Mouse (Mus musculus) embryonic fibroblast, embryonic 13.5 days (primary cell): Measurements from ENCODE around the gene C330021F23Rik.

ENCODE experiments used
- CTCF ChIP-seq: IDR thresholded peaks from 2 replicates; pipeline ENCODE4 v1.5.1; 2011; ENCODE audit warnings: mild to moderate bottlenecking, control low read depth, low read length, moderate library complexity, borderline replicate concordance; ENCODE audit not compliant: insufficient read depth
- POLR2A ChIP-seq: IDR thresholded peaks from 2 replicates; pipeline ENCODE4 v1.6.1; 2011; ENCODE audit warnings: low read depth, mild to moderate bottlenecking, control low read depth, low read length, moderate library complexity

DNA sequence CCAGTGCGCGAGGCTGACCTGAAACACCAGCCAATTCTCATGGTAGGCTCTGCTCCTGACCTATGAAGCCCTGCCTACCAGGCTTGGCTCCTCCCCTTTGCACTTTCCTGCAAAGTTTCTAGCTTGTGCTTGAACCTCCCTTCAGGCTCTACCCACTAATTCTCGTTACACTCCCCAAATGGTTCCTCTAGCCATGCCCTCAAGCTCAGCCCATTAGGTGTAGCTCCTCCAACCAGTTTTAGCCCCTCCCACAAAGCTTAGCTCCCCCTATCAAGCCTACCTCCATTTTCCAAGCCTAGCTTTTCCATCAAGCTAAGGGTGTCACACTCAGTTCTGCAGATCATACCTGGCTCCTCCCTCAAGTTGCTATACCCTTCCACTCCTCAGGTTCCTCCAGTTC is 30.3 kb downstream of the C330021F23Rik start:
- TF ChIP-seq CTCF (no peak), POLR2A (no peak)
